ENCODE assay signal across 25 mouse cellular contexts in genomic region chr14:79520612-79521011, GRCm38 (mm10). TPM values are rescaled to one million over a fixed set of nuclear protein-coding genes. Genes with fewer than 3 reads are reported as not detected.
DNase-seq lines count a peak whose midpoint lies in the region; ATAC-seq and TF ChIP-seq lines count a peak whose summit lies in the region.
"Had no signal": no experiment of that assay in that cellular context is flagged by ENCODE, and none has a peak within 500 bp of the region (broad histone marks: within the 10 kb centered on the region; RNA-seq: fewer than 3 reads in every experiment).

No protein-coding gene starts in this region.

- H3K9ac ChIP-seq in kidney, postnatal 0 days (ENCODE audit: low read depth, low read length), result no peak overlapping the region
- peak overlapping the region; percentile 71; the same call in 1 of the 2 replicates for H3K9ac ChIP-seq in CH12.LX (ENCODE audit: insufficient read depth, low read depth)
- no peak overlapping the region; the same call in 1 of the 2 replicates for H3K9ac ChIP-seq in liver, postnatal 0 days (replicated peaks)
- H3K9ac ChIP-seq in forebrain, embryonic 13.5 days, result no peak overlapping the region
- H3K9ac ChIP-seq: heart, embryonic 12.5 days; midbrain, embryonic 13.5 days had no signal

- no peaks in the 10 kb centered on the region for H3K9me3 ChIP-seq in kidney, postnatal 0 days (replicated peaks; ENCODE audit: low read length)
- H3K9me3 ChIP-seq in CH12.LX (replicated peaks; ENCODE audit: low read length), result no peaks in the 10 kb centered on the region
- no peaks in the 10 kb centered on the region for H3K9me3 ChIP-seq in liver, postnatal 0 days (ENCODE audit: low read length)
- H3K9me3 ChIP-seq in forebrain, embryonic 13.5 days (replicated peaks), result no peaks in the 10 kb centered on the region
- H3K9me3 ChIP-seq: heart, embryonic 12.5 days; limb, embryonic 10.5 days; midbrain, embryonic 13.5 days had no signal

- H3K4me3 ChIP-seq in kidney, postnatal 0 days (replicated peaks; ENCODE audit: low read depth, low read length), result no peak overlapping the region
- H3K4me3 ChIP-seq in CH12.LX (replicated peaks in 1 of 3; ENCODE audit: low read depth in 2 of 3, low read length in 2 of 3, poor library complexity in 1 of 3), result peak overlapping the region in 1 of 3 experiments; percentile 32
- H3K4me3 ChIP-seq in bone marrow macrophage, adult 2 months (ENCODE audit: insufficient read depth, low read length), result no peak overlapping the region
- H3K4me3 ChIP-seq in liver, postnatal 0 days (ENCODE audit: low read depth, low read length), result no peak overlapping the region
- H3K4me3 ChIP-seq in forebrain, embryonic 13.5 days, result no peak overlapping the region
- H3K4me3 ChIP-seq: heart, embryonic 12.5 days; limb, embryonic 10.5 days; midbrain, embryonic 13.5 days had no signal

- peaks cover 87% of the 10 kb centered on the region for H3K79me2 ChIP-seq in CH12.LX (replicated peaks; ENCODE audit: control insufficient read depth, extremely low read depth, insufficient read depth, poor library complexity, severe bottlenecking)

- no peaks in the 10 kb centered on the region for H3K27me3 ChIP-seq in kidney, postnatal 0 days (ENCODE audit: insufficient read depth, low read length)
- H3K27me3 ChIP-seq in CH12.LX (replicated peaks), result no peaks in the 10 kb centered on the region
- no peaks in the 10 kb centered on the region for H3K27me3 ChIP-seq in liver, postnatal 0 days (ENCODE audit: insufficient read depth, low read length)
- H3K27me3 ChIP-seq in forebrain, embryonic 13.5 days, result no peaks in the 10 kb centered on the region
- H3K27me3 ChIP-seq: heart, embryonic 12.5 days; midbrain, embryonic 13.5 days had no signal

- 0 out of 2 replicates have a peak overlapping the region, but pooled peaks have one; percentile 39 for H3K27ac ChIP-seq in kidney, postnatal 0 days
- H3K27ac ChIP-seq in CH12.LX (ENCODE audit: insufficient read depth, low read depth), result peak overlapping the region; percentile 90
- H3K27ac ChIP-seq in bone marrow macrophage, adult 2 months (ENCODE audit: insufficient read depth, low read depth, low read length), result peak overlapping the region; percentile 99
- H3K27ac ChIP-seq in liver, postnatal 0 days (ENCODE audit: low read depth), result peak overlapping the region; percentile 85
- H3K27ac ChIP-seq in forebrain, embryonic 13.5 days, result no peak overlapping the region
- H3K27ac ChIP-seq: hindbrain, postnatal 0 days; limb, embryonic 10.5 days; midbrain, embryonic 13.5 days had no signal

- ATAC-seq in kidney, postnatal 0 days (replicated peaks; ENCODE audit: low FRiP score, low read depth), result no peak
- ATAC-seq in liver, postnatal 0 days, result no peak
- ATAC-seq in forebrain, embryonic 13.5 days, result no peak
- ATAC-seq: activated CD4-positive, CD25-positive, alpha-beta regulatory T cell, adult 4 months; forebrain, embryonic 14.5 days; hindbrain, postnatal 0 days; intestine, embryonic 16.5 days; lung, postnatal 0 days; midbrain, embryonic 13.5 days had no signal

- dilution Hi-C loops in CH12.LX (cut with MboI; ENCODE audit: extremely low pct_ligation_motif_present, extremely low pct_unique_long_range_greater_than_20kb, low sequenced_read_pairs), result no loop called here

- in situ Hi-C loops in CH12.LX (cut with MboI; ENCODE audit: low pct_ligation_motif_present, low pct_unique_long_range_greater_than_20kb, low sequenced_read_pairs), result no loop called here

- no peak for TF ChIP-seq POLR2A in CH12.LX (IDR thresholded peaks at IDR 0.05; ENCODE audit: low read depth, low read length)
- TF ChIP-seq POLR2A in bone marrow macrophage, adult 2 months (IDR thresholded peaks at IDR 0.05; ENCODE audit: borderline replicate concordance, low read depth, low read length), result no peak

- no peak for TF ChIP-seq RAD21 in CH12.LX (IDR thresholded peaks at IDR 0.05; ENCODE audit: low read depth, low read length)

- no peak for TF ChIP-seq CTCF in kidney, postnatal 0 days (IDR thresholded peaks at IDR 0.05; ENCODE audit: low read depth)
- no peak for TF ChIP-seq CTCF in CH12.LX (conservative IDR thresholded peaks at IDR 0.05 in 1 of 2, IDR thresholded peaks at IDR 0.05 in 1 of 2; ENCODE audit: low read depth in 2 of 2, low read length in 2 of 2)
- no peak for TF ChIP-seq CTCF in bone marrow macrophage, adult 2 months (IDR thresholded peaks at IDR 0.05; ENCODE audit: low read depth, low read length)
- TF ChIP-seq CTCF in liver, postnatal 0 days (IDR thresholded peaks at IDR 0.05; ENCODE audit: low read depth), result no peak

- no peaks in the 10 kb centered on the region for H3K36me3 ChIP-seq in kidney, postnatal 0 days (ENCODE audit: insufficient read depth, low read length)
- peaks cover 6 to 22% of the 10 kb centered on the region in 2 experiments for H3K36me3 ChIP-seq in CH12.LX (replicated peaks in 1 of 2; ENCODE audit: control insufficient read depth in 1 of 2, insufficient read depth in 1 of 2, low read length in 1 of 2)
- H3K36me3 ChIP-seq in liver, postnatal 0 days (replicated peaks; ENCODE audit: insufficient read depth, low read length), result peaks cover 9% of the 10 kb centered on the region
- H3K36me3 ChIP-seq in forebrain, embryonic 13.5 days (ENCODE audit: poor library complexity, severe bottlenecking), result no peaks in the 10 kb centered on the region
- H3K36me3 ChIP-seq: heart, embryonic 12.5 days; limb, embryonic 10.5 days; midbrain, embryonic 13.5 days had no signal

- DNase-seq in kidney, postnatal 0 days (ENCODE audit: low spot score), result no peak
- DNase-seq in kidney, adult 8-10 months, result no peak
- DNase-seq in CH12.LX (ENCODE audit: extremely low read depth), result no peak
- DNase-seq in liver, postnatal 0 days, result no peak
- DNase-seq in cerebellum, adult 9-10 months, result no peak
- DNase-seq: adrenal gland, adult 8-10 months; cerebellum, adult 18-20 months; cerebellum, postnatal 36 days; embryo, embryonic 11 days; gastrocnemius, postnatal 10 days; heart, adult 11 months; heart, postnatal 14 days; kidney, postnatal 14 days; right cerebral cortex, postnatal 14 days; thymus, adult 18-20 months had no signal

- peaks cover 17% of the 10 kb centered on the region; the same call in 1 of the 2 replicates for H3K4me1 ChIP-seq in kidney, postnatal 0 days (replicated peaks; ENCODE audit: insufficient read depth, low read length)
- H3K4me1 ChIP-seq in CH12.LX (ENCODE audit: control insufficient read depth in 1 of 2, insufficient read depth in 2 of 2), result peaks cover 8 to 41% of the 10 kb centered on the region in 2 experiments
- H3K4me1 ChIP-seq in bone marrow macrophage, adult 2 months (ENCODE audit: control insufficient read depth, insufficient read depth, low read length), result peaks cover 34% of the 10 kb centered on the region
- peaks cover 44% of the 10 kb centered on the region for H3K4me1 ChIP-seq in liver, postnatal 0 days (ENCODE audit: insufficient read depth)
- H3K4me1 ChIP-seq in forebrain, embryonic 13.5 days, result 0 out of 2 replicates have a peak, but pooled peaks cover 3% of the 10 kb centered on the region
- H3K4me1 ChIP-seq: limb, embryonic 10.5 days; midbrain, embryonic 13.5 days had no signal

- H3K4me2 ChIP-seq in kidney, postnatal 0 days (ENCODE audit: low read length), result no peak overlapping the region
- H3K4me2 ChIP-seq in CH12.LX (ENCODE audit: insufficient read depth, low read depth, poor library complexity, severe bottlenecking), result peak overlapping the region; percentile 99
- peak overlapping the region; percentile 56 for H3K4me2 ChIP-seq in liver, postnatal 0 days (ENCODE audit: low read depth, low read length)
- H3K4me2 ChIP-seq in forebrain, embryonic 13.5 days, result no peak overlapping the region
- H3K4me2 ChIP-seq: heart, embryonic 12.5 days; midbrain, embryonic 13.5 days had no signal

- TF ChIP-seq EP300 in CH12.LX (IDR thresholded peaks at IDR 0.05; ENCODE audit: low read length), result no peak
- no peak for TF ChIP-seq EP300 in liver, postnatal 0 days (IDR thresholded peaks at IDR 0.05; ENCODE audit: low read depth)

TF ChIP-seq in CH12.LX, 34 proteins besides CTCF, POLR2A, EP300 and RAD21:
- no peak for TF ChIP-seq E2F4 (IDR thresholded peaks at IDR 0.05; ENCODE audit: insufficient replicate concordance, low read depth, low read length)
- no peak for TF ChIP-seq ZMIZ1 (IDR thresholded peaks at IDR 0.05; ENCODE audit: low read depth, low read length)
- TF ChIP-seq GABPA (IDR thresholded peaks at IDR 0.05; ENCODE audit: insufficient replicate concordance, low read depth, low read length), result no peak
- no peak for TF ChIP-seq HCFC1 (IDR thresholded peaks at IDR 0.05; ENCODE audit: low read depth, low read length)
- no peak for TF ChIP-seq MXI1 (IDR thresholded peaks at IDR 0.05; ENCODE audit: low read depth, low read length)
- TF ChIP-seq CHD1 (IDR thresholded peaks at IDR 0.05; ENCODE audit: low read depth, low read length), result no peak
- no peak for TF ChIP-seq ETS1 (conservative IDR thresholded peaks at IDR 0.05; ENCODE audit: low read depth, low read length)
- TF ChIP-seq SMC3 (IDR thresholded peaks at IDR 0.05; ENCODE audit: low read depth, low read length), result no peak
- TF ChIP-seq MYC (IDR thresholded peaks at IDR 0.05; ENCODE audit: low read depth, low read length), result no peak

RNA-seq across cellular contexts. Expression of gene Wbp4, which starts 39.3 kb away (rescaled TPM):
- 46.8 and 47.6 TPM in 2 replicates for polyA plus RNA-seq in kidney, postnatal 0 days (2015; fragmentation: Nextera tagmentation; extraction: Ambion mirVana)
- 31.3 and 36.8 TPM in 2 replicates for total RNA-seq in CH12.LX (2012; rRNA removed)
- total RNA-seq in CH12.LX (2014; rRNA removed), result 36.2 and 39.9 TPM in 2 replicates
- polyA plus RNA-seq in CH12.LX (2012; ENCODE audit: insufficient read length, low read depth), result 68.5 and 69.4 TPM in 2 replicates
- 41.3 and 55.2 TPM in 2 replicates for polyA plus RNA-seq in bone marrow macrophage, adult 2 months (2012; ENCODE audit: insufficient read depth, insufficient read length, missing spikeins)
- 15.1 and 16.2 TPM in 2 replicates for polyA plus RNA-seq in liver, postnatal 0 days (2015; fragmentation: Nextera tagmentation; extraction: Ambion mirVana)
- polyA plus RNA-seq in forebrain, embryonic 13.5 days (2015; fragmentation: Nextera tagmentation; extraction: Ambion mirVana), result 48.8 and 51.4 TPM in 2 replicates

RNA-seq across cellular contexts. Expression of gene Elf1, which starts 39.6 kb away (rescaled TPM):
- 18.2 and 18.3 TPM in 2 replicates for polyA plus RNA-seq in kidney, postnatal 0 days (2015; fragmentation: Nextera tagmentation; extraction: Ambion mirVana)
- 37.1 and 41.2 TPM in 2 replicates for total RNA-seq in CH12.LX (2012; rRNA removed)
- 71.7 and 85.2 TPM in 2 replicates for total RNA-seq in CH12.LX (2014; rRNA removed)
- polyA plus RNA-seq in CH12.LX (2012; ENCODE audit: insufficient read length, low read depth), result 49.6 and 54.4 TPM in 2 replicates
- 69.9 and 74.0 TPM in 2 replicates for polyA plus RNA-seq in bone marrow macrophage, adult 2 months (2012; ENCODE audit: insufficient read depth, insufficient read length, missing spikeins)
- 9.0 and 11.0 TPM in 2 replicates for polyA plus RNA-seq in liver, postnatal 0 days (2015; fragmentation: Nextera tagmentation; extraction: Ambion mirVana)
- 3.0 and 3.7 TPM in 2 replicates for polyA plus RNA-seq in forebrain, embryonic 13.5 days (2015; fragmentation: Nextera tagmentation; extraction: Ambion mirVana)

Comparison
In these comparisons a context has a peak if more than half of its experiments do, and no peak if none do; other contexts are left out.
1. H3K4me2 ChIP-seq: peak in CH12.LX (single experiment) and liver, postnatal 0 days (single experiment); none in kidney, postnatal 0 days (single experiment) and forebrain, embryonic 13.5 days (single experiment).